Mouse (Mus musculus): ENCODE measurements around the gene Pou3f3. TPM values are rescaled to one million over a fixed set of nuclear protein-coding genes. Genes with fewer than 3 reads are reported as not detected.

The Pou3f3 gene
- total RNA-seq, 2 experiments from 2014 or later, result 61.7 to 72.6 TPM

- DNase-seq (ENCODE audit: extremely low spot score in 1 of 2, low spot score in 1 of 2), result no peak
Observed at GRCm38 (mm10) chr1:42749536-42750292, 54.1 kb downstream of the Pou3f3 start.

Other genes with a start within 250 kb of the Pou3f3 start
- 10 to 100 TPM; 43.9 to 47.6 TPM for gene Mrps9, start 155.5 kb downstream of the Pou3f3 start, total RNA-seq (2021)

Data from layer of hippocampus, postnatal 25 days (tissue).